Mouse (Mus musculus) cerebellum, adult (tissue): ENCODE results near the gene Rbms3.

Experiments used
- ATAC-seq: cut with Nextera tagmentation; 2 replicates; pipeline ENCODE4 v1.9.2; 2017; ENCODE audit warnings: mild to moderate bottlenecking, moderate library complexity, mixed read lengths; ENCODE audit not compliant: insufficient number of reproducible peaks, low FRiP score, low TSS enrichment

Gene Rbms3

DNA sequence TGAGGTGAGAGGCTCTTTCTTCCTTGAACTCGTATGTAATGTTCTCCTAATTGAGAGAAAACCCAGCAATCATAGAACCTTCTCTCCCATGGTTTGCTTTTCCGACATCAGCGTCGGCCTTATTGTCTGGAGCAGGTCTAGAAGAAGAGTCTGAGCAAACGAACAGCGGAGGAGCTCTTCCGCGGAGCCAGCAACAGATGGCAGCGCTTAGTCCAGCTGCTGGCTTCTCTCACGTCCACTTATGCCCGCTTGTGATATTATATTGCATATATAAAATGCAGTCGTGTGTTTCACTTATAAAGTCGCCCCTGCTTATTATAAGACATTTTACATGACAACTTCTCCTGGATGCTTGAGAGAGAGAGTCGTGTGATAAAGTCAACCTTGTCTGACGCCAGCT lies 685.8 kb downstream of the Rbms3 start:
- no peak for ATAC-seq

DNA sequence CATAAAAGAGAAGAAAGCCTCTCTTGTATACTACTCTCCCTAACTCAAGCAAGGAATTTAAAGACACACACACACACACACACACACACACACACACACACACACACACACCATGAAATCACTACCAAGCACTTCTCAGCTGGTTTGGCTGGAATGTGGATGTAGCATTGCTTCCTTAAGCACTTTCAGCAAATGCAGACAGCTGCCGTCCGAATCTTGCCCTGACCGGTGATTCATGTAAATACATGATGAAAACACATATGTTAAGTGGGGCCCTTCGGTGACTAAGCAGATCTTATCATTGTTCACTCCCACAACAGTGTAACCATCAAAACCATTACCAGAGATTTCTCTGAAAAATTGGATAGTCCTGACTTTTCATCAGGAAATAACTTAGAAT lies 688.6 kb downstream of the Rbms3 start:
- ATAC-seq: no peak

DNA sequence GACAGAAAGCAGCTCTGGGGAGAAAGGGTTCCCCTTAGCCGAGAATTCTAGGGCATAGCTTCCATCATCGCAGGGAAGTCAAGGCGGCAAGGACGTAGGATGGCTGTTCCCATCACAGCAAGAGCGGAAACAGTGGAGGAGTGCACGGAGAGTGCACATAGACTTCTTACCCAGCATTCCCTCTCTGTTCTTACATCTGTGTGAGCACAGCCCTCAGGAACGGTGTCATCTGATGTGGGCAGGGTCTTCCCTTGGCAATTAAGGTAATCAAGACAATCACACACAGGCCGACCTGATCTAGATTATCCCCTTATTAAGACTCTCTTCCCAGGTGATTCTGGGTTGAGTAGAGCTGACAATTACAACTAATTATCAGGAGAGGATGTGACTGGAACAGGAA lies 689.0 kb downstream of the Rbms3 start:
- no peak for ATAC-seq

DNA sequence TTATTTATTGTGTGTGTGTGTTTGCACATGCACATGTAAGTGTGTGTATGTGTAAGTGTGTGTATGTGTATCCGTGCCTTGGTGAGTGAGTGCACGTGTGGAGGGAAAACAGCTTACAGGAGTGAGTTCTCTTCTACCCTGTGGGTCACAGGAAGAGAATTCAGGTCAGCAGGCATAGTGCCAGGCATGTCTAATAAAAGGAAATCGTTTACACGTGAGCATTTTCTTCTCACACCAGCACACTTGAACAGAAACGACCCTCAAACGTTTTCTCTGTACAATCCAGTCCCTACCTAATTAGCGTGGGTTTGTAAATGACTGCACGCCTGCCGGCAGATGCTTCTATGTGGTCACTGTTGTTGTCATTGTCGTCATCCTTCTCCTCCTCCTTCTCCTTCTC lies 701.4 kb downstream of the Rbms3 start:
- ATAC-seq: no peak

DNA sequence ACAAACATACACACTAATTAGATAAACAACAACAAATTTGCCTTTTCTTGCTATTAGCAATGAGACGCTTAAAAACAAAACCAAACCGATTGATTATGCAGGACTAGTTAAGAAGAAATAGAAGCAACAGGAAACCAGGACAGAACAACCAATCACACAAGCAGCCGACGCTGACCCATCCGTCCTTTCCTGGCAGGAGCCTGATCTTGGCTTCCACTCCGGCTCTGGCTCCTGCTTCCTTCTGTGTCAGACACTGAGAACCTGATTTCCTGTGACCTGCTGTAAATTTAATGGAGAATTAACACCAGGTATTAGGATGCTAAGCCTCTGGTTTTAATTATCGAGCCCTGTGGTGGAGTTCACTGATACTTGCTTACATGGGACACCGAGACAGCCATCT lies 706.6 kb downstream of the Rbms3 start:
- no peak for ATAC-seq

DNA sequence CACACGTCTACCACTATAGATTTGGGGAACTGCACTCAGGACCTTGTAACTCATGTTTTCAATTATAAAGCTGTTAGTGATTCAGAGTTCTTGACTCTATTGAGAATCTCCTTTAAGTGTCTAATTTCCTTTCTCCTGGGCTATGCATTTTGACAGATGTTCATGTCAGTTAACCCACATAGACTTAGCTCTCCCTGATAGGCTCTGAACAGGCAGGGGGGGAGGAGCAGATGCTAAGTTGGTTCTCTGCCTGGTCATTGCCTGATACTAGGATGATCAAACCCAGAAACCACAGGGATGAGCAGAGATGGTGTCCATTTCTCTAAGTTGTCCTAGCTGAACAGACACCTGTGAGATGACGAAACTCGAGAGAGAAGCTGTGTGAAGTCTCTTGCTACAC lies 707.2 kb downstream of the Rbms3 start:
- no peak for ATAC-seq

DNA sequence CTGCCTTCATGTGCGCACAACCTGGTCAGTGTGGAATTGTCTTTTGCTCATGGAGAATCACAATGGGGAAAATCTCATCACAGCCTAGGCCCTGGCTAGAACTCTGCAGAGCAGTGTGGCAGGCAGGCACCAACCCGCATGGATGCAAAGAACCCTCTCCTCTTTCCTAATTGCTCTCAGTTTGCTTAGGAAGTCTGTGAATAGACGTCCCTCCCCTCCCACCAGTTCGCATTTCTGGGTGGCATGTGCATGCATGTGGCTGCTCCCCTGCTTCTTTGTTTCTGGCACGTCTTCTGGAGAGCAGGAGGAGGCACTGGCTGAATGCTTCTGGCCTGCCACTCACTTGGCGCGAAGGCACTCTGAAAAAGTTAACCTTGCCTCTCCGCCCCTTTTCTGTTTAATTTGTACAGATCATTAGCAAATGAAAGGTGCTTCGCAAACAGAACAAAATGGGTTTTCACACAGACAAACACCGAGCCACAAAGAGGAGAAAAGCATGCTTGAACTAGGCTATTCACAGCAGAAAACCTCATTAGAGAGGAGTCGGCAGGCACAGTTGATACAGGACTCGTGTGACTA lies 710.2 kb downstream of the Rbms3 start:
- ATAC-seq: no peak

DNA sequence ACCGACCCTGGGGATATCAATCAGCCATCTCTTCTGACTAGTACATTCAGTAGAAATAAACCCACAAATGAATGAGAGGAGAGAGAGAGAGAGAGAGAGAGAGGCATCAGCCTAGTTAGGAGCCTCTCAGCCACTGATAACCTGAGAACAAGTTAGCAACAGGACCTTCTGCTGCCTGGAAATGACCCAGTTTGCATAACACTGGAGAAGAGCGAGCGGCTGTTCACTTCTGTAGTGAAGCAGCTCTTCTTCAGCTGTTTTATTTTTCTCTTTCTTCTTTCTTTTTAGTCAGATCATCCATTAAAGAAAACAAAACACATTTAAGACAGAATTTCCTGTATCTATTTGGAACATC lies 717.2 kb downstream of the Rbms3 start:
- ATAC-seq: no peak

DNA sequence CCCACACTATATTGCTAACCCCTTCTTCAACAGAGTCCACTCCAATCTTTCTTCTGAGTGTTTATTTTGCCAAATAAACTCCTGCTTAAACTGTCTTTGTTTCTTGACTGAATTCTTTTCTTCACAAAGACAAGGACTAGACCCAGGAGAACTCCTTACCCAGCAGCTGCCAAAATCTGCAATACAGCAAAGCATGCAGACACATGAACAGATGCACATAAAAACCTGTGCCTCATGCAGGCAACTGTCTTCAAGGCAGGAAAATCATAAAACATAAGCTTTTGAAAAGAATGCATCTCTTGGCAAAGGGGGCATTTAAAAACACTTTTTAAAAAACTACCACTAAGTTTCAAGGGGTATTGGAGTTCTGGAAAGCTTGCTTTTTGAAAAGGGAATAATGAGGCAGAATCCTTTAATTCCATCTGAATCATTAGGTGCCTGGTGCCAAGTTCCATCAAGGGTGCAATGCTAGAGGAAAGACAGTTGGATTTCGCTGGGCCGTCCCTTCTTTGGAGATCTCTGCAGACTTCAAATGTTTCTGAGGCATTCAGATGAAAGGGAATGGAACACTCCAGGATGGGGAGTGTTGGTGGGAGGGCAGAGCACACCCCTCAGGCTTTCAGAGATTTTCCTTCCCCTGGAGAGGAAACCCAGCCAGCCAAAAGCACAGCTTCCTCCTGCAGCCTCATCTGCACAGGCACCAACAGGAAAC lies 717.8 kb downstream of the Rbms3 start:
- no peak for ATAC-seq

DNA sequence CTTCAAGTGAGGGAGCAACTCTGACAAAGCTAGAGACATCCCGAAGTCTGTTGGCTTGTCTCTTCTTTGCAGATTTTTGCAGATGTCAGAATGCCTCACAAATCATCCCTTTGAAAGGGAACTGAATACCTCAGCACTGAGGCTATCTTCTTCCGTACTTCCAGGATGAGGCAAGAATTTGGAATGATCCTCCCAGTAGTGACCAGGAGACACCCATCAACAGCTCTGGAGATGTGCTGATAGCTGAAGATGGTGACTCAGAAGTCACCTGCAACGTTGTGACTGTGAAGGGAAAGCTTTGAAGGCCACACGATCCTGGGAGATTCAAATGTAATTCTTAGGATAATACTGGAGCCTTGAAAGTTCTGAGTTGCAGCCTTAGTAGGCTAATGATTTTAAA lies 720.2 kb downstream of the Rbms3 start:
- no peak for ATAC-seq

DNA sequence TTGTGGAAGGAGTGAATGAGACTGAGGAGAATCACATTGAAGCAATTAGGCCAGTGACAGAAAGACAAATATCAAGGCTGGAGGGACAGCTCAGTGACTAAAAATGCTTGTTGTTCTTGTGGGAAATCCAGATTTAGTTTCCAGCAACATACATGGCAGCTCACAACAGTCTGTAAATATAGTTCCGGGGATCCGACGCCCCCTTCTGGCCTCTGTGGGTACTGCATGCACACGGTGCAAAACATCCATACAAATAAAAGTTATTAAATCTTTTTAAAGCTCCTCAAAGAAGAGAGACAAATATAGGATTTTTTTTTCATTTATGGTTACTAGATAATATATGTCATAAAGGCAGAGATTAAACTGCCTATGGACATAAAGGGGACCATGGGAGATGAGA lies 722.8 kb downstream of the Rbms3 start:
- ATAC-seq: no peak

DNA sequence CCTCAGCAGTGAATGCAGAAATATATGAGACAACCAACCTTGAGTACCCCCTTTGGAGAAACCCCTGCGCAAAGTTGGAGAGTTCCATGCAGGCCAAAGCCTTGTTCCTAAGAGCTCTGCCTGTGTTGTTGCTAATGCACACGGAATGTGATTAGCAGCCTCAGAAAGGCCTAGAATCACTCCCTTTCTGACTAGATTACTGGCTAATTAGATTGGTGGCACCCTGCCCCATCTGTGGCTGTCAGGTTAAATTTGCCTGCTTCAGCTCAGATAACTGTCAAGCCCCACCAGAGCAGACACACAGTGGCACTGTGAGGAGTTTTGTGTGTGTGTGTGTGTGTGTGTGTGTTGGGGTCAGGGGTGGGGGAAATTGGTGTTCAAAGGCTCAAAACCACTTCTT lies 724.1 kb downstream of the Rbms3 start:
- no peak for ATAC-seq

DNA sequence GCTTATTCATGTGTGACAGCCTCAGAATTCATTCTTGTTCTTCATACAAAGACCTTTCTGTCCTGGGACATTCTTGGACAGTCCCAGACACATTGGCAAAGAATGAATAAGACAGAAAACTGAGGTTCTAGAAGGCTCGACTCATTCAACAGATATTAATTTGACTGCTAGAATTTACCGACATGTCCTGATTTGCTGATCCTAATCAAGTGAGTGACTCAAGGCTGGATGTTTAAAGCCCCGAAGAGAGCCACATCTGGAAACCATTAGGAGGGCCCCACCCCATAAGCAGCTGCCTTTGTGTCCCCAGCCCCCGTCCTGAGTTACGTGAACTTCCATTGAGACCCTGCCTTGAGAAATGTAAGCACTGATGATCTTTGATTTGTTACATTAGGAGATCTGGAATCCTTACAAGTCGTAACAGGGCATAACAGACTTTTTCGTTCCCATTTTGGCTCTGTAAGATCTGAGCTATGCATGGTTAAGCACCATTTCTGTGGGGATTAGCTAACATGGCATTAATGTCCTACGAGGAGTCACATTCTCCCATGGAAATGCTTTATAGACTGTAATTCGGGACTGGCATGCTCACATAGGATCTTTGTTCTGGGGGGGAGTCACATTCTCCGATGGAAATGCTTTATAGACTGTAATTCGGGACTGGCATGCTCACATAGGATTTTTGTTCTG lies 726.3 kb downstream of the Rbms3 start:
- ATAC-seq: no peak

DNA sequence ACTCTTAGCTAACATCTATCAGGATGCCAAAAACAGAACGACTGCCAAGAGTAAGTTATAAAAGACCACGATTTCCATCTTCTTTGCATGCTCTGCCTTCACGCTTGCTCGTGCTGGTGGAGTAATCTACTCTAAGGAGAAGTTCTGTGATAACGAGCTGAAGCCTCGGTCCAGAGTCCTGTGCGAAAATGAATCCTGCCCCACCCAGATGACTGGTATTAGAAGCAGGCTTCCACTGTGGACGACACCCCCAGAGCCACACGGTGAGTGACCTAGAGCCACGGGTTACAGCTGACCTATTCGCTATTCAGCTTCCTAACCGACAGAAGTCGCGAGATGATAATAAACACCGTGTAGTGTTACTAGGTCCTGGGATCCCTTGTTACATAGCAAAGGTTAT lies 730.3 kb downstream of the Rbms3 start:
- ATAC-seq: no peak

DNA sequence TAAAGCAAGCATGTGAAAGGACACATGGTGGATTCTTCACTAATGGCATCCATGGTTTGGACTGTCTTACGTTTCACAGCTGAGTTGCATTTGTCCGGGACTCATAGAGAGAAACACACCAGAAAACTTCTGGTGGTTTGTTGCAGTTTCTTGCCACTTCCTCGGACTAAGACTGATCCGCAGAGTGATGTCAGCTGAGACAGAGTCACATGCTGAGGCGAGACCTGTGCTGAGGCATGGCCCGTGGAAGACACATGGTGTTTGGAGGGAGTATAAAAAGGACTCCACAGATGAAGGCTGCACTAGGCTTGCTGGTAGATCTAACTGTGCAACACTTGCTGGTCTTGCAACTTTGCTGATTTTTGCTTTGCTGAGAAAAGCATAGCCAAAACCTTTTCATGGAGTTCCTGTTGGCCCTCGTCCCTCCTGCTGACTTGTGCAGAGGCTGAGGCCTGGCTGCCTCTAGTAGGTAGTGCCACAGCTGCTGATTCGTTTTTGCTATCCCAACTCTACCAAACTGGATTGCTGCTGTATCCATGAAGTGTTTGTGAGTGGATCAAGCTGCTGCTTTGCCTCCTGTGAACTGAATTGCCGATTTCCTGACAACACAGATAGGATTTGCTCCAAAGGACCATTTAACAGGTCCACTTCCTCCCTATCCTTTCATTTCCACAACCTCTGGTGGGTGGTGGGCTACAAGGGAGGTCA lies 742.6 kb downstream of the Rbms3 start:
- ATAC-seq: no peak

DNA sequence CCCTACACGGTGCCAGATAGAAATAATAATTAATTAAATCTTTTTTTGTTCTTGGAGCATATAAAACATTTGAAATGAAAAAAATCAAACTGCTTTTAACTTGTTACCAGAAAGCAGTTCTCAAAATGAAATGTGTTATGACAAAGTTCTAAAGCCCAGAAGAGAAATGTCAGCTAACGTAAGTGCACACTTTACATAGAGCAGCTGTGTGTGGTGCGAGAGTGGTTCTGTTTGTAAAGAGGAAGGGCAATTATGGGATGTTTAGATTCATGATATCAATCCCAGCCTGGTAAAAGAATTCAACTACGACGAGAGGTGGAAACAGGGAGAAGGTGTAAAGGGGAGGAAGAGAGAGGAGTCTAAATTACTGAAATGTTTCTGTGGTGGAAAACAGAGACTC lies 744.1 kb downstream of the Rbms3 start:
- no peak for ATAC-seq

DNA sequence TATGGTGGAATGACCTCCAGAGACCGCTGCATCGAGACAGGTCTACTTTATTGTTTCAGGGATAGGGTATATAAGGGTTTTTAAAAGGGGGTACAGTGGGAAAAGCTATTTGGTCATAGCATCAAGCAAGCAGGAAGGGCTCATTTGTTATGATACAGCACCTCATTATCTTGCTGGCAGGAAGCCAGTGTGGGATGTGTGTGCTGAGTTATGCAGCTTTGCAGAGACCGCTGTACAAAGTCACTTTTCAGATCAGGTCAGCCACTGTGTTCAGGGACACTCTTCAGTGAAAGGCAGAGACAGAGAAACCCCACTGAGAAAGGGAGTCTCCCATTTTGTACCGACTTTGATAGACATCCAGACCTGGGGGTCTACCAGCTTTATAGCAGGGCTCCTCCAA lies 749.2 kb downstream of the Rbms3 start:
- ATAC-seq: no peak

DNA sequence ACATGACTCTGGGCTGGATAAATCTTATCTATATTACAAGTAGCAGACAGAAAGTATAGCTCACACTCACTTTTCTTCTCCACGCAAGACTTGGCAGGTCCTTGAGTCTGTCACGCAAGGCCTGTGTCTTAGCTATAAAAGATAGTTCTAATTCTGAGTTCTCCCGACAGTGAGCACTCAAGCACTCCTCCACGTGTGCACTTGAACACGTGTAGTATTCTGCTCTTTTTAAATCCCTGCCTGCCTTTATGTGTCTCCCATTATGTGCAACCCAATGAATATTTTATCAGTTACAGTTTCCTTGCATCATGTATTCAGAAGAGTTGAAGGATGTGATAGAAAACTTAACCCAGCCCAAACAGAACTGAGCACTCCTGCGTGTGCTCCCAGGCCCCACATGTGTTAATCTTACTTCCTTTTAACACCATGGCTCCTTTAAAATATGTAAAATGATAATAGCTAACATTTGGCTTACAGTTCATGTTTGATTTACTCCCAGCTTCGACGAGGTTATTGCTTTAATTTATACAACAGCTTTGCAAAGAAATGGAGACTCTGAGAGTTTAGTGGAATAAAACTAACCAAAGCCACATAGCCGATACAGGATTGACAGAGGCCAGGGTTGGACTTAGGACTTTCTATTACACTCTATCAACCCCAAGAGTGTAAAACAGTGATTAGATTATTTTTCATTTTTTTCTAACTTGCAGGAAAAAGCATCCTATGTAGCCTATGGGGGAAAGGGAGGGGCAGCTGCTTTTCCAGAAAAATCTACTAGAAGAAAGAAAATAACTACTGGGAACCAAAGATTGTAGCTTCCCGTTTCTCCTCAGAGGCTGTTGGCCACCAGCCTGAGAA lies 749.9 kb downstream of the Rbms3 start:
- ATAC-seq: no peak

DNA sequence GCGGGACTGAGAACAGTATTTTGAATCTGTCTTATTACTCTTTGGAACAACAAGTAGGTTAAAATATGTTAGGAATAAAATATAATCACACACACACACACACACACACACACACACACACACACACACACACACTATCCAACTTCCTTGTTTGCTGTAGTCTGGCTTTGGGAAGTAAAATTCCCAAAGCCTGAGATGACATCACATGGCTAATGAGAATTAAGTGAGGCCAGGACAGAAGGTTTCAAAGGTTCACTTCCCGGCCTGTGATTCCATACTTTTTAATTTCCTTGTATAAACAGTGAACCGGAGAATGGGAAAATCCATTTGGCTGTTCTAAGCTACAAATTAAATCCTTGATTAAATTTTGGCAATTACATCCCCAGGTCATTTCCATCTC lies 752.9 kb downstream of the Rbms3 start:
- ATAC-seq: no peak

DNA sequence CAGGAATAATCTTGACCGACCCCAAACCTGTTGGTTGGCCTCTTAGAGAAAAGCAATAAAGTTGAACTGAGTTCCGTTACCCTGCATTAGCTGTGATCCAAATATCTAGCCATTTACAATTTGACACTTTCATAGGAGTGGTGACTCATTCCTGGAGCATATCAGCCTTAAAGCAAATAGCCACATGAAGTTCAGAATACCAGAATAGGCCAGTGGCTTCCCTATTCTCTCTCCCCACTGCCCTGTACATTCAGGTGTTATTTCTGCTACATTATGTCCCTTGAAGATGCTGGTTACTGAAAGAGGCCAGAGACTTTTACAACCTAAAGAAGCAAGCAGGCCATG lies 755.8 kb downstream of the Rbms3 start:
- ATAC-seq: no peak
